In the genomic region with DNA sequence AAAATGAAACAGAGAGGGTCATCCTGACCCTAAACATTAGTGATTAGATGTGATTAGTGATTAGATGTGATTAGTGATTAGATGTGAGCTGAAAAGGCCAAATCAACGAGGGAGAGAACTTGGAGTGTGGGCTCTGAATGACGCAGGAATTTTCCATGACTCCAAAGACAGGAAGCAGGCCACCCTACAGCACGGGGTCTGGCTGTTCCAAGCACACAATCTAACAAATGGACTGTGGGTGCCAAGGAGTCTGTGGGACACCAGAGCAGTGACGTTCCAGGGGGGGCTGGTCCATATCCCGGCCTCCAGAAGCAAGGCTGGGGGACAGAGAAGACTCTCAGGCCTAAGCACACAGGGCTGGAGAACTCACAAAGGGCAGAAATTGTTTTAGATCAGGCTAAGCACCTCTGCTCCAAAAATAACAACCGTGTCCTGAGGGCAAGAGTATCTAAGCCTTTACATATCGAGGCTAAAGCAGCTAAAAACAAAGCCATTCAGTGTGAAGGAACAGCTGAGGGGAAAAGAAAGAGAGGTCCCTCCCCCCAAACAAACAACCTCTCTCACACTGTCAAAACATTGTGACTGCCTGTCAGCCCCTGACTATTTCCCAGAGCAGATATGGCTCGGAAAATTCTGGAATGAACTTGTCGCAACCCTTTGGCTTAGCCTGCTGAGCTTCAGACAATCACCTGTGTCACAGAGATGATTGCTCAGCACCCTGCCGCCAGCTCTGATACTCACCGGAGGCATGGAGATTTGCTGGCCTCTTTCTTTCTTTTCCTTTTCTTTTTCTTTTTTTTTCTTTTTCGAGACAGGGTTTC, we compare ENCODE assay signal across 12 mouse cellular contexts. TPM values are rescaled to one million over a fixed set of nuclear protein-coding genes. Genes with fewer than 3 reads are reported as not detected.
DNase-seq lines count a peak whose midpoint lies in the region; ATAC-seq lines count a peak whose summit lies in the region.
"Had no signal": no experiment of that assay in that cellular context is flagged by ENCODE, and none has a peak within 500 bp of the region (broad histone marks: within the 10 kb centered on the region; RNA-seq: fewer than 3 reads in every experiment).

No protein-coding gene starts in this region.

- no peaks in the 10 kb centered on the region for H3K9me3 ChIP-seq in kidney, embryonic 15.5 days (replicated peaks)
- H3K9me3 ChIP-seq in heart, embryonic 11.5 days (replicated peaks; ENCODE audit: control insufficient read depth, low read length), result no peaks in the 10 kb centered on the region
- H3K9me3 ChIP-seq in intestine, embryonic 15.5 days, result no peaks in the 10 kb centered on the region
- no peaks in the 10 kb centered on the region for H3K9me3 ChIP-seq in stomach, embryonic 16.5 days (replicated peaks; ENCODE audit: control insufficient read depth, low read length)
- H3K9me3 ChIP-seq: hindbrain, embryonic 15.5 days had no signal

- ATAC-seq in kidney, embryonic 15.5 days (replicated peaks; ENCODE audit: low FRiP score), result no peak
- ATAC-seq in heart, embryonic 11.5 days (replicated peaks; ENCODE audit: insufficient number of reproducible peaks, low FRiP score, low TSS enrichment), result peak; percentile 78
- peak; percentile 59 for ATAC-seq in intestine, embryonic 15.5 days
- peak; percentile 70; the same call in 1 of the 2 replicates for ATAC-seq in stomach, embryonic 16.5 days (ENCODE audit: insufficient read depth, low FRiP score)
- no peak for ATAC-seq in erythroblast, adult 5-6 weeks (replicated peaks; ENCODE audit: low FRiP score, poor library complexity, severe bottlenecking)
- no peak for ATAC-seq in CD4-positive, CD25-positive, alpha-beta regulatory T cell, adult 4 months

- no peak overlapping the region; the same call in 1 of the 2 replicates for H3K27ac ChIP-seq in kidney, embryonic 15.5 days
- peak overlapping the region; percentile 81 for H3K27ac ChIP-seq in heart, embryonic 11.5 days (ENCODE audit: low read depth, low read length)
- 0 out of 2 replicates have a peak overlapping the region, but pooled peaks have one; percentile 27 for H3K27ac ChIP-seq in intestine, embryonic 15.5 days
- H3K27ac ChIP-seq in stomach, embryonic 16.5 days (ENCODE audit: low read length), result no peak overlapping the region
- H3K27ac ChIP-seq: hindbrain, embryonic 15.5 days; liver, embryonic 14.5 days had no signal

- no peak overlapping the region for H3K9ac ChIP-seq in kidney, embryonic 15.5 days
- 0 out of 2 replicates have a peak overlapping the region, but pooled peaks have one; percentile 34 for H3K9ac ChIP-seq in heart, embryonic 11.5 days (ENCODE audit: low read depth, low read length)
- no peak overlapping the region for H3K9ac ChIP-seq in intestine, embryonic 15.5 days
- no peak overlapping the region for H3K9ac ChIP-seq in stomach, embryonic 16.5 days (ENCODE audit: low read length)
- H3K9ac ChIP-seq: hindbrain, embryonic 15.5 days; liver, embryonic 14.5 days had no signal

- no peak overlapping the region for H3K4me3 ChIP-seq in kidney, embryonic 15.5 days (replicated peaks)
- no peak overlapping the region for H3K4me3 ChIP-seq in heart, embryonic 11.5 days (ENCODE audit: low read depth, low read length)
- no peak overlapping the region for H3K4me3 ChIP-seq in intestine, embryonic 15.5 days (replicated peaks)
- no peak overlapping the region for H3K4me3 ChIP-seq in stomach, embryonic 16.5 days (replicated peaks; ENCODE audit: low read length)
- H3K4me3 ChIP-seq: hindbrain, embryonic 15.5 days had no signal

- 66% methylated on average over 12 of the region's 12 CpGs for WGBS in kidney, embryonic 15.5 days
- WGBS in heart, embryonic 11.5 days (ENCODE audit: insufficient replicate concordance), result 32% methylated on average over 12 of the region's 12 CpGs
- 51% methylated on average over 12 of the region's 12 CpGs for WGBS in intestine, embryonic 15.5 days
- WGBS in stomach, embryonic 16.5 days, result 47% methylated on average over 12 of the region's 12 CpGs

- H3K27me3 ChIP-seq in kidney, embryonic 15.5 days, result no peaks in the 10 kb centered on the region
- no peaks in the 10 kb centered on the region for H3K27me3 ChIP-seq in heart, embryonic 11.5 days (ENCODE audit: control insufficient read depth, insufficient read depth, low read length)
- no peaks in the 10 kb centered on the region for H3K27me3 ChIP-seq in intestine, embryonic 15.5 days (replicated peaks)
- no peaks in the 10 kb centered on the region for H3K27me3 ChIP-seq in stomach, embryonic 16.5 days (ENCODE audit: control insufficient read depth, insufficient read depth, low read length)
- H3K27me3 ChIP-seq: hindbrain, embryonic 15.5 days had no signal

- no peak overlapping the region for H3K4me2 ChIP-seq in kidney, embryonic 15.5 days
- H3K4me2 ChIP-seq in heart, embryonic 11.5 days, result peak overlapping the region; percentile 32; the same call in 1 of the 2 replicates
- H3K4me2 ChIP-seq in intestine, embryonic 15.5 days (replicated peaks), result no peak overlapping the region
- H3K4me2 ChIP-seq in stomach, embryonic 16.5 days (ENCODE audit: low read depth, low read length), result no peak overlapping the region
- H3K4me2 ChIP-seq: hindbrain, embryonic 15.5 days had no signal

- no peaks in the 10 kb centered on the region for H3K36me3 ChIP-seq in kidney, embryonic 15.5 days
- H3K36me3 ChIP-seq in heart, embryonic 11.5 days (ENCODE audit: control insufficient read depth, insufficient read depth, low read length), result no peaks in the 10 kb centered on the region
- H3K36me3 ChIP-seq in intestine, embryonic 15.5 days, result no peaks in the 10 kb centered on the region
- no peaks in the 10 kb centered on the region for H3K36me3 ChIP-seq in stomach, embryonic 16.5 days (ENCODE audit: control insufficient read depth, insufficient read depth, low read length)
- H3K36me3 ChIP-seq: hindbrain, embryonic 15.5 days had no signal

- peak; percentile 22 for DNase-seq in kidney, adult 9 months
- DNase-seq: cerebellum, adult 9-11 months; midbrain, embryonic 14.5 days; thymus, postnatal 14 days had no signal

- 0 out of 2 replicates have a peak, but pooled peaks cover 6% of the 10 kb centered on the region for H3K4me1 ChIP-seq in kidney, embryonic 15.5 days
- peaks cover 7% of the 10 kb centered on the region; the same call in 1 of the 2 replicates for H3K4me1 ChIP-seq in heart, embryonic 11.5 days (ENCODE audit: control insufficient read depth, insufficient read depth, low read length)
- H3K4me1 ChIP-seq in intestine, embryonic 15.5 days (replicated peaks), result no peaks in the 10 kb centered on the region
- no peaks in the 10 kb centered on the region for H3K4me1 ChIP-seq in stomach, embryonic 16.5 days (ENCODE audit: control insufficient read depth, insufficient read depth, low read length)
- H3K4me1 ChIP-seq: hindbrain, embryonic 15.5 days had no signal

RNA-seq across cellular contexts. Expression of gene Rnf7, which starts 27.4 kb away (rescaled TPM):
- 208 and 216 TPM in 2 replicates for polyA plus RNA-seq in kidney, embryonic 15.5 days (2015; fragmentation: Nextera tagmentation; extraction: Ambion mirVana)
- polyA plus RNA-seq in heart, embryonic 11.5 days (2014; fragmentation: Nextera tagmentation; extraction: Ambion mirVana), result 261 and 268 TPM in 2 replicates
- 169 and 183 TPM in 2 replicates for polyA plus RNA-seq in intestine, embryonic 15.5 days (2015; fragmentation: Nextera tagmentation; extraction: Ambion mirVana)
- 180 TPM in 2 replicates for polyA plus RNA-seq in stomach, embryonic 16.5 days (2015; fragmentation: Nextera tagmentation; extraction: Ambion mirVana)
- total RNA-seq in erythroblast, adult 5-6 weeks (2015; ENCODE audit: low replicate concordance), result 30.1 and 58.8 TPM in 2 replicates
- 10.6 and 18.3 TPM in 2 replicates for total RNA-seq in erythroblast, adult 5-6 weeks (2017; ENCODE audit: low replicate concordance)
- 100 to 1,000 TPM in 1 of 2 experiments, 10 to 100 TPM in 1; 99.6 to 100 TPM for polyA plus RNA-seq in CD4-positive, CD25-positive, alpha-beta regulatory T cell, adult 4 months (2017; shearing (Covaris generic))

Comparison
In these comparisons a context has a peak if more than half of its experiments do, and no peak if none do; other contexts are left out.
1. ATAC-seq: peak in heart, embryonic 11.5 days (single experiment), intestine, embryonic 15.5 days (single experiment) and stomach, embryonic 16.5 days (single experiment); none in kidney, embryonic 15.5 days (single experiment), erythroblast, adult 5-6 weeks (single experiment) and CD4-positive, CD25-positive, alpha-beta regulatory T cell, adult 4 months (single experiment).
2. H3K27ac ChIP-seq: peak in heart, embryonic 11.5 days (single experiment) and intestine, embryonic 15.5 days (single experiment); none in kidney, embryonic 15.5 days (single experiment) and stomach, embryonic 16.5 days (single experiment).